Mouse (Mus musculus) heart, embryonic 16.5 days (tissue): ENCODE measurements at regions not wholly inside any gene's neighbourhood (a gene's known extent, or its start where the extent isn't known, plus 50 kb on each side); places are given as distances from the start of the nearest gene placed in this dataset.

Source experiments
- ATAC-seq: fragments of 200-750 bp; cut with Nextera tagmentation; replicated peaks from 2 replicates; pipeline ENCODE4 v1.8.0; 2017; ENCODE audit warnings: moderate number of reproducible peaks; ENCODE audit not compliant: insufficient read depth, low FRiP score; ENCODE audit errors: extremely low read depth
- H3K27ac ChIP-seq: fragments of 300-500 bp; sonication (generic); 2 replicates; pipeline ENCODE4 v1.5.1; 2014; ENCODE audit warnings: mild to moderate bottlenecking, low read length, control low read depth, moderate library complexity
- H3K27me3 ChIP-seq: fragments of 300-500 bp; sonication (generic); 2 replicates; pipeline ENCODE4 v1.6.1; 2014; ENCODE audit warnings: low read length, mixed read lengths; ENCODE audit not compliant: control insufficient read depth, insufficient read depth
- H3K36me3 ChIP-seq: fragments of 300-500 bp; sonication (generic); 2 replicates; pipeline ENCODE4 v1.6.1; 2014; ENCODE audit not compliant: control insufficient read depth, insufficient read depth
- H3K4me1 ChIP-seq: fragments of 300-500 bp; sonication (generic); 2 replicates; pipeline ENCODE4 v1.6.1; 2014; ENCODE audit warnings: low read length, mixed read lengths; ENCODE audit not compliant: control insufficient read depth, insufficient read depth
- H3K4me2 ChIP-seq: fragments of 300-500 bp; sonication (generic); 2 replicates; pipeline ENCODE4 v1.6.1; 2014; ENCODE audit warnings: low read depth, mild to moderate bottlenecking, control low read depth, low read length
- H3K4me3 ChIP-seq: fragments of 300-500 bp; sonication (generic); 2 replicates; pipeline ENCODE4 v1.5.1; 2014; ENCODE audit warnings: mild to moderate bottlenecking, control low read depth, low read length
- H3K9ac ChIP-seq: fragments of 300-500 bp; sonication (generic); 2 replicates; pipeline ENCODE4 v1.6.1; 2014; ENCODE audit warnings: low read length, control low read depth
- H3K9me3 ChIP-seq: fragments of 300-500 bp; sonication (generic); replicated peaks from 2 replicates; pipeline ENCODE4 v1.6.1; 2016; ENCODE audit warnings: low read length; ENCODE audit not compliant: control insufficient read depth
- WGBS: fragments of 180-500 bp; shearing (Covaris S2); extraction: QIAGEN DNeasy Blood & Tissue Kit; methylation state at CpG from one replicate; pipeline ENCODE4 v1.1.7; 2014; 5-methylcytosine and 5-hydroxymethylcytosine counted together

DNA sequence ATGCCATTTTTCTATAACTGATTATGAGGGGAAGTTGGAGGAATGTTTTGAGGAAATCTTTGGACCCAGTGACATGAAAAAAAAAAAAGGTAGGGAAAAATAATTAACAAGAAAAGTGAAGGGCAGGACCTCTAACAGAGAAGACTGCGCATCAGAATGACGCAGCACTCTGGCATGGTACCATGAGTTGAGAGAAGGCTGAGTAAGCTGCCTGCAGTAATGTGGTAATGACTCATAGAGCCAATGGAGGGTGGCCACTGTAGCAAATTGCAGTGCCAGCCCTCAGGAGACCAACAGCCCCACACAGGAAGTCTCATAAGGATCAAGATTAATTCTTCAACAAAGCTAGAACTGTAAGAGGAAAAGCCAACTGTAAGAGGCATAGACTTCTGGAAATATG lies 134.3 kb upstream of the Rag2 start:
- no peaks in the 10 kb centered on the region for H3K36me3 ChIP-seq
- H3K4me1 ChIP-seq = no peaks in the 10 kb centered on the region
- no peak overlapping the region for H3K9ac ChIP-seq
- no peak overlapping the region for H3K4me3 ChIP-seq
- WGBS = 78% methylated on average over 2 of the region's 2 CpGs
- no peak overlapping the region for H3K27ac ChIP-seq
- no peak overlapping the region for H3K4me2 ChIP-seq
- no peaks in the 10 kb centered on the region for H3K27me3 ChIP-seq
- ATAC-seq = no peak
- H3K9me3 ChIP-seq = no peaks in the 10 kb centered on the region

DNA sequence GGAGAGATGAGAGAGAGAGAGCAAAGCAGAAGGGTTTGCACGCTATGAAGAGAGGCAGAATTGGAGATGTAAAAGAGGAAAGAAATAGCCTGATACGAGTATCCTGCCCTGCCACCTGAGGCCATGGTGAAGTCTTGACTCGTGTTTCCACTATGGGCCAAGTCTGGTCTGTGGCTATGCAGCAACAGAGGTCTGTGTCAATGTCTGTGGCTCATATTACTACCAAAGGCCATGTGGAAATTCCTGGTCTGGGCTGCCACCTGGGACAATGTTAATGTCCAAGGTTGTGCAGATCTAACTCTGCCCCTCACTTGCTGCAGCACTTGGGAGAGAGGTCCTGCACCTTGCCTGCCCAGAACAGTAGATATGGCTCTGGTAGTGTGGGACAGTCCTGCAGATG lies 132.8 kb upstream of the Rag2 start:
- no peaks in the 10 kb centered on the region for H3K4me1 ChIP-seq
- no peaks in the 10 kb centered on the region for H3K27me3 ChIP-seq
- ATAC-seq = no peak
- no peak overlapping the region for H3K4me3 ChIP-seq
- H3K9ac ChIP-seq = no peak overlapping the region
- 66% methylated on average over 3 of the region's 3 CpGs for WGBS
- no peak overlapping the region for H3K4me2 ChIP-seq
- no peaks in the 10 kb centered on the region for H3K9me3 ChIP-seq
- H3K27ac ChIP-seq = no peak overlapping the region
- no peaks in the 10 kb centered on the region for H3K36me3 ChIP-seq

DNA sequence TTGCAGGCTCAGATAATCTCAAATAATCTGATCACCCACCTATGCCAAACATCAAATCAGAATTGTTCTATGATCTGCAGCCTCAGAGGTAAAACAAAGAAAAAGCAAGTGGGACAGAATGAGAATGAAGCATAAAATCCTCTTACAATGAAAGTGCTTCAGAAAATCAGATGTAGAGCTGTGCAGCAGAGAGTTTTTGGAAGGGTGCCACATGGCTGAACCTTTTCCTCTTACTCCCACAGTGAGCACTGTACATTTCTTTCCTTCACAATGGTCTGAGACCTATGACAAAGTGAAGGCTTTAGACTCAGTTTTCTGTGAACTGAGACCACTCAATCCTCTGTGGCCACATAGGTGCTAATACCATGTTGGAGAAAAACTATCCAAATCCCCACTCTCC lies 116.4 kb upstream of the Rag2 start:
- no peak overlapping the region for H3K4me2 ChIP-seq
- H3K9ac ChIP-seq = no peak overlapping the region
- H3K36me3 ChIP-seq = no peaks in the 10 kb centered on the region
- no peak overlapping the region for H3K4me3 ChIP-seq
- no peaks in the 10 kb centered on the region for H3K4me1 ChIP-seq
- no peaks in the 10 kb centered on the region for H3K9me3 ChIP-seq
- ATAC-seq = no peak
- no peak overlapping the region for H3K27ac ChIP-seq
- no peaks in the 10 kb centered on the region for H3K27me3 ChIP-seq
